Mouse (Mus musculus) midbrain, embryonic 11.5 days (tissue): Measurements from ENCODE around the gene Amy2a5. TPM values are rescaled to one million over a fixed set of nuclear protein-coding genes. Genes with fewer than 3 reads are reported as not detected.
"Not testable (repeated sequence)": the region's sequence is repeated elsewhere in the genome, so short reads cannot be mapped to it uniquely, and the experiment has no call there.

Experiments used
- ATAC-seq: fragments of 200-750 bp; cut with Nextera tagmentation; 2 replicates; pipeline ENCODE4 v1.8.0; 2017; ENCODE audit warnings: moderate TSS enrichment, moderate library complexity; ENCODE audit not compliant: low FRiP score
- DNase-seq: peaks from one replicate; pipeline ENCODE4 v3.0.0; 2015; ENCODE audit warnings: low spot score; ENCODE audit errors: missing footprints
- H3K27ac ChIP-seq: fragments of 300-500 bp; sonication (generic); 2 replicates; pipeline ENCODE4 v1.5.1; 2014; ENCODE audit warnings: low read depth, low read length
- H3K27me3 ChIP-seq: fragments of 300-500 bp; sonication (generic); 2 replicates; pipeline ENCODE4 v1.6.1; 2014; ENCODE audit warnings: mild to moderate bottlenecking, low read length, moderate library complexity, mixed read lengths; ENCODE audit not compliant: control insufficient read depth, insufficient read depth
- H3K36me3 ChIP-seq: fragments of 300-500 bp; sonication (generic); 2 replicates; pipeline ENCODE4 v1.6.1; 2014; ENCODE audit warnings: mild to moderate bottlenecking, low read length, moderate library complexity, mixed read lengths; ENCODE audit not compliant: control insufficient read depth, insufficient read depth
- H3K4me1 ChIP-seq: fragments of 300-500 bp; sonication (generic); 2 replicates; pipeline ENCODE4 v1.6.1; 2014; ENCODE audit warnings: low read length; ENCODE audit not compliant: control insufficient read depth, insufficient read depth
- H3K4me2 ChIP-seq: fragments of 300-500 bp; sonication (generic); 2 replicates; pipeline ENCODE4 v1.6.1; 2014; ENCODE audit warnings: mild to moderate bottlenecking, moderate library complexity
- H3K4me3 ChIP-seq: fragments of 300-500 bp; sonication (generic); 2 replicates; pipeline ENCODE4 v1.5.1; 2014; ENCODE audit warnings: low read depth, low read length
- H3K9ac ChIP-seq: fragments of 300-500 bp; sonication (generic); 2 replicates; pipeline ENCODE4 v1.6.1; 2014; ENCODE audit warnings: low read length
- H3K9me3 ChIP-seq: fragments of 300-500 bp; sonication (generic); 2 replicates; pipeline ENCODE4 v1.6.1; 2016; ENCODE audit warnings: low read length; ENCODE audit not compliant: control insufficient read depth
- WGBS: fragments of 180-500 bp; shearing (Covaris S2); extraction: QIAGEN DNeasy Blood & Tissue Kit; methylation state at CpG from one replicate; pipeline ENCODE4 v1.1.7; 2014; 5-methylcytosine and 5-hydroxymethylcytosine counted together
- polyA plus RNA-seq: library from polyadenylated mRNA; unstranded; fragments of >200 nt; fragmentation: Nextera tagmentation; extraction: Ambion mirVana; gene quantifications from 2 replicates; pipeline ENCODE4 v1.2.1, GENCODE M21; 2014

Amy2a5 gene
- polyA plus RNA-seq: 0.81 and 0.90 TPM in 2 replicates

GRCm38 (mm10) chr3:113258737-113259136 is at the start of gene Amy2a5:
TSS of gene Amy2a5 (minus strand) at chr3:113258837.
- ATAC-seq: not testable (repeated sequence)

GRCm38 (mm10) chr3:113291349-113291748 is 32.7 kb upstream of the Amy2a5 start, which contains the start of gene Amy2a4:
TSS of gene Amy2a4 (minus strand) at chr3:113291449.
- no CpG with 5 or more reads among the region's 4 CpGs for WGBS
- H3K9me3 ChIP-seq, H3K9ac ChIP-seq, H3K36me3 ChIP-seq, ATAC-seq, H3K4me3 ChIP-seq, H3K4me1 ChIP-seq, H3K4me2 ChIP-seq, H3K27ac ChIP-seq, H3K27me3 ChIP-seq, DNase-seq: not testable (repeated sequence)

More at GRCm38 (mm10) chr3:113258737-113259136, at the start of gene Amy2a5:
- not testable (repeated sequence) for H3K36me3 ChIP-seq, H3K9me3 ChIP-seq, H3K4me3 ChIP-seq, H3K27ac ChIP-seq, DNase-seq, H3K9ac ChIP-seq, H3K4me1 ChIP-seq, H3K27me3 ChIP-seq, H3K4me2 ChIP-seq
- no CpG with 5 or more reads among the region's 4 CpGs for WGBS

GRCm38 (mm10) chr3:113280285-113280684 is 21.6 kb upstream of the Amy2a5 start:
- H3K9ac ChIP-seq, H3K9me3 ChIP-seq, H3K4me3 ChIP-seq, H3K27me3 ChIP-seq, H3K4me1 ChIP-seq, H3K27ac ChIP-seq, H3K36me3 ChIP-seq, H3K4me2 ChIP-seq, DNase-seq: not testable (repeated sequence)
- ATAC-seq: peak; percentile 46; the same call in 1 of the 2 replicates

GRCm38 (mm10) chr3:113279586-113279985 is 20.9 kb upstream of the Amy2a5 start:
- H3K27ac ChIP-seq, ATAC-seq, H3K4me2 ChIP-seq: not testable (repeated sequence)

GRCm38 (mm10) chr3:113227115-113227514 is 31.5 kb downstream of the Amy2a5 start:
- H3K4me2 ChIP-seq: no peak overlapping the region
- DNase-seq: no peak
- no peaks in the 10 kb centered on the region for H3K27me3 ChIP-seq
- H3K27ac ChIP-seq: no peak overlapping the region
- H3K4me1 ChIP-seq: no peaks in the 10 kb centered on the region
- 88% methylated on average over 1 of the region's 1 CpGs for WGBS
- H3K4me3 ChIP-seq: no peak overlapping the region
- H3K9ac ChIP-seq: no peak overlapping the region
- H3K9me3 ChIP-seq: no peaks in the 10 kb centered on the region
- H3K36me3 ChIP-seq: no peaks in the 10 kb centered on the region
- ATAC-seq: no peak

More at GRCm38 (mm10) chr3:113279586-113279985, 20.9 kb upstream of the Amy2a5 start:
- H3K4me1 ChIP-seq, H3K4me3 ChIP-seq, H3K27me3 ChIP-seq, H3K9ac ChIP-seq, H3K36me3 ChIP-seq, DNase-seq, H3K9me3 ChIP-seq: not testable (repeated sequence)

Other genes starting within 250 kb of the Amy2a5 start
- 0.04 and 0.05 TPM in 2 replicates for gene Amy2a4, start 32.6 kb upstream of the Amy2a5 start, polyA plus RNA-seq
- gene Amy2a3, start 65.2 kb upstream of the Amy2a5 start, polyA plus RNA-seq: 0.04 and 0.05 TPM in 2 replicates
- gene Amy2a2, start 97.8 kb upstream of the Amy2a5 start, polyA plus RNA-seq: 0.04 and 0.05 TPM in 2 replicates